Mouse (Mus musculus) stomach, embryonic 16.5 days (tissue): Measurements from ENCODE around the gene Acer3. TPM values are rescaled to one million over a fixed set of nuclear protein-coding genes. Genes with fewer than 3 reads are reported as not detected.
"Not testable (repeated sequence)": the region's sequence is repeated elsewhere in the genome, so short reads cannot be mapped to it uniquely, and the experiment has no call there.

Source experiments
- ATAC-seq: fragments of 200-750 bp; cut with Nextera tagmentation; 2 replicates; pipeline ENCODE4 v1.8.0; 2017; ENCODE audit warnings: moderate number of reproducible peaks, moderate TSS enrichment; ENCODE audit not compliant: insufficient read depth, low FRiP score
- H3K27ac ChIP-seq: fragments of 300-500 bp; sonication (generic); 2 replicates; pipeline ENCODE4 v1.5.1; 2014; ENCODE audit warnings: low read length
- H3K27me3 ChIP-seq: fragments of 300-500 bp; sonication (generic); 2 replicates; pipeline ENCODE4 v1.6.1; 2014; ENCODE audit warnings: low read length, control low read depth, mixed read lengths; ENCODE audit not compliant: control insufficient read depth, insufficient read depth
- H3K36me3 ChIP-seq: fragments of 300-500 bp; sonication (generic); 2 replicates; pipeline ENCODE4 v1.6.1; 2014; ENCODE audit warnings: low read length; ENCODE audit not compliant: control insufficient read depth, insufficient read depth
- H3K4me1 ChIP-seq: fragments of 300-500 bp; sonication (generic); 2 replicates; pipeline ENCODE4 v1.6.1; 2014; ENCODE audit warnings: low read length, control low read depth, mixed read lengths; ENCODE audit not compliant: control insufficient read depth, insufficient read depth
- H3K4me2 ChIP-seq: fragments of 300-500 bp; sonication (generic); 2 replicates; pipeline ENCODE4 v1.6.1; 2014; ENCODE audit warnings: low read depth, low read length, mixed read lengths
- H3K4me3 ChIP-seq: fragments of 300-500 bp; sonication (generic); replicated peaks from 2 replicates; pipeline ENCODE4 v1.5.1; 2014; ENCODE audit warnings: mild to moderate bottlenecking, low read length
- H3K9ac ChIP-seq: fragments of 300-500 bp; sonication (generic); 2 replicates; pipeline ENCODE4 v1.6.1; 2014; ENCODE audit warnings: low read length
- H3K9me3 ChIP-seq: fragments of 300-500 bp; sonication (generic); replicated peaks from 2 replicates; pipeline ENCODE4 v1.6.1; 2016; ENCODE audit warnings: low read length, control low read depth; ENCODE audit not compliant: control insufficient read depth
- WGBS: fragments of 180-500 bp; shearing (Covaris S2); extraction: QIAGEN DNeasy Blood & Tissue Kit; methylation state at CpG from one replicate; pipeline ENCODE4 v1.1.7; 2014; 5-methylcytosine and 5-hydroxymethylcytosine counted together
- polyA plus RNA-seq: library from polyadenylated mRNA; unstranded; fragments of >200 nt; fragmentation: Nextera tagmentation; extraction: Ambion mirVana; gene quantifications from 2 replicates; pipeline ENCODE4 v1.2.1, GENCODE M21; 2015

The Acer3 gene
- polyA plus RNA-seq, 1 experiment from 2014 or later = 28.8 TPM

- Histone ChIP-seq H3K27ac (no peak overlapping the region), H3K4me3 (no peak overlapping the region), H3K4me2 (no peak overlapping the region), H3K9me3 (no peaks in the 10 kb centered on the region), H3K36me3 (no peaks in the 10 kb centered on the region), H3K9ac (no peak overlapping the region), H3K4me1 (peaks cover 14% of the 10 kb centered on the region), H3K27me3 (peaks cover 47% of the 10 kb centered on the region)
- 24% methylated on average over 10 of the region's 10 CpGs for WGBS
- ATAC-seq = no peak
Observed at GRCm38 (mm10) chr7:98195151-98195801, 125.7 kb downstream of the Acer3 start.

GRCm38 (mm10) chr7:98194026-98194792 is 126.8 kb downstream of the Acer3 start:
- peak overlapping the region; percentile 43 for H3K4me3 ChIP-seq
- 1% methylated on average over 61 of the region's 61 CpGs for WGBS
- H3K4me2 ChIP-seq = peak overlapping the region; percentile 78
- H3K27me3 ChIP-seq = peaks cover 47% of the 10 kb centered on the region
- no peak overlapping the region for H3K27ac ChIP-seq
- no peaks in the 10 kb centered on the region for H3K36me3 ChIP-seq
- H3K9me3 ChIP-seq = no peaks in the 10 kb centered on the region
- 0 out of 2 replicates have a peak, but pooled peaks have one; percentile 15 for ATAC-seq
- peaks cover 14% of the 10 kb centered on the region for H3K4me1 ChIP-seq
- H3K9ac ChIP-seq = 0 out of 2 replicates have a peak overlapping the region, but pooled peaks have one; percentile 51

GRCm38 (mm10) chr7:98193515-98194025 is 127.4 kb downstream of the Acer3 start:
- no peak overlapping the region for H3K27ac ChIP-seq
- H3K36me3 ChIP-seq = no peaks in the 10 kb centered on the region
- no peaks in the 10 kb centered on the region for H3K9me3 ChIP-seq
- WGBS = 3% methylated on average over 36 of the region's 36 CpGs
- H3K4me1 ChIP-seq = peaks cover 14% of the 10 kb centered on the region
- peaks cover 47% of the 10 kb centered on the region for H3K27me3 ChIP-seq
- no peak overlapping the region for H3K9ac ChIP-seq
- peak overlapping the region; percentile 78 for H3K4me2 ChIP-seq
- peak overlapping the region; percentile 43 for H3K4me3 ChIP-seq
- ATAC-seq = no peak

GRCm38 (mm10) chr7:98191571-98192250 is 129.3 kb downstream of the Acer3 start:
- Histone ChIP-seq H3K4me1 (peaks cover 14% of the 10 kb centered on the region), H3K9me3 (no peaks in the 10 kb centered on the region), H3K27me3 (peaks cover 47% of the 10 kb centered on the region), H3K4me2 (no peak overlapping the region), H3K4me3 (no peak overlapping the region), H3K9ac (no peak overlapping the region), H3K27ac (no peak overlapping the region), H3K36me3 (no peaks in the 10 kb centered on the region)
- ATAC-seq = no peak
- 62% methylated on average over 17 of the region's 17 CpGs for WGBS

GRCm38 (mm10) chr7:98190578-98190977 is 130.4 kb downstream of the Acer3 start:
- Histone ChIP-seq H3K9me3 (no peaks in the 10 kb centered on the region), H3K36me3 (no peaks in the 10 kb centered on the region), H3K27me3 (peaks cover 40% of the 10 kb centered on the region), H3K4me1 (peaks cover 14% of the 10 kb centered on the region), H3K9ac (no peak overlapping the region), H3K4me3 (no peak overlapping the region), H3K4me2 (no peak overlapping the region), H3K27ac (no peak overlapping the region)
- ATAC-seq = no peak
- 89% methylated on average over 1 of the region's 1 CpGs for WGBS

- H3K36me3 ChIP-seq = no peaks in the 10 kb centered on the region
- H3K9ac ChIP-seq = no peak overlapping the region
- ATAC-seq = no peak
- peaks cover 31% of the 10 kb centered on the region for H3K27me3 ChIP-seq
- H3K27ac ChIP-seq = no peak overlapping the region
- H3K4me3 ChIP-seq = no peak overlapping the region
- no peak overlapping the region for H3K4me2 ChIP-seq
- 24% methylated on average over 3 of the region's 3 CpGs for WGBS
- peaks cover 14% of the 10 kb centered on the region for H3K4me1 ChIP-seq
- H3K9me3 ChIP-seq = no peaks in the 10 kb centered on the region
Observed at GRCm38 (mm10) chr7:98189745-98190144, 131.3 kb downstream of the Acer3 start.

GRCm38 (mm10) chr7:98188680-98189079 is 132.3 kb downstream of the Acer3 start:
- H3K27ac ChIP-seq = no peak overlapping the region
- no peak for ATAC-seq
- no peaks in the 10 kb centered on the region for H3K9me3 ChIP-seq
- H3K4me3 ChIP-seq = no peak overlapping the region
- H3K4me1 ChIP-seq = peaks cover 6% of the 10 kb centered on the region
- WGBS = 80% methylated on average over 2 of the region's 2 CpGs
- no peaks in the 10 kb centered on the region for H3K36me3 ChIP-seq
- peaks cover 21% of the 10 kb centered on the region for H3K27me3 ChIP-seq
- no peak overlapping the region for H3K4me2 ChIP-seq
- no peak overlapping the region for H3K9ac ChIP-seq

- no peak overlapping the region for H3K27ac ChIP-seq
- H3K9me3 ChIP-seq = no peaks in the 10 kb centered on the region
- H3K4me2 ChIP-seq = no peak overlapping the region
- H3K4me3 ChIP-seq = no peak overlapping the region
- H3K27me3 ChIP-seq = peaks cover 16% of the 10 kb centered on the region
- peaks cover 1% of the 10 kb centered on the region; the same call in 1 of the 2 replicates for H3K4me1 ChIP-seq
- whole genome bisulfite sequencing = 79% methylated on average over 2 of the region's 2 CpGs
- H3K36me3 ChIP-seq = no peaks in the 10 kb centered on the region
- ATAC-seq = no peak
- H3K9ac ChIP-seq = no peak overlapping the region
Observed at GRCm38 (mm10) chr7:98188238-98188637, 132.8 kb downstream of the Acer3 start.

GRCm38 (mm10) chr7:98187332-98187731 is 133.7 kb downstream of the Acer3 start:
- H3K4me2 ChIP-seq, H3K9me3 ChIP-seq, H3K27me3 ChIP-seq, H3K4me1 ChIP-seq, H3K27ac ChIP-seq, ATAC-seq, H3K4me3 ChIP-seq, H3K9ac ChIP-seq, H3K36me3 ChIP-seq: not testable (repeated sequence)
- 83% methylated on average over 3 of the region's 3 CpGs for WGBS
